Mouse (Mus musculus): Measurements from ENCODE around the gene Gm44805. TPM values are rescaled to one million over a fixed set of nuclear protein-coding genes. Genes with fewer than 3 reads are reported as not detected.

The Gm44805 gene
- total RNA-seq, 1 experiment, result not detected

DNA sequence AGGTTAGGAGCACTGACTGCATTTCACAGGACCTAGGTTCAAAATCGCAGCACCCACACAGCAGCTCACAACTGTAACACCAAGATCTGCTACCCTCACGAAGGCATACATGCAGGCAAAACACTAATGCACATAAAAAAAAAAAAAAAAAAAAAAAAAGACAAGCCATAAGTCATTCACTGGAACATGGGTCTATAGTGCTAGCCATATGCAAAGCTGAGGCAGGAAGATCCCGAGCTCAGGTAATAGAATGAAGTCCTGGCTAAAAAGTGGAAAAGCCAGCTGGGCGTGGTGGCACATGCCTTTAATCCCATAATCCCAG lies 18.6 kb upstream of the Gm44805 start:
- Histone ChIP-seq H3K27ac (ENCODE audit: insufficient read depth, low read depth, low read length, poor library complexity, severe bottlenecking) (peak overlapping the region; percentile 77; the same call in 1 of the 2 replicates), H3K4me3 (ENCODE audit: insufficient read depth in 1 of 2, low read depth in 1 of 2, low read length in 2 of 2, poor library complexity in 1 of 2, severe bottlenecking in 1 of 2) (no peak overlapping the region), H3K9ac (ENCODE audit: insufficient read depth, low read depth, low read length, poor library complexity, severe bottlenecking) (peak overlapping the region; percentile 36; the same call in 1 of the 2 replicates), H3K9me3 (ENCODE audit: control insufficient read depth, insufficient read depth, low read depth, low read length) (no peaks in the 10 kb centered on the region), H3K36me3 (ENCODE audit: control insufficient read depth, insufficient read depth, low read length, poor library complexity, severe bottlenecking) (peaks cover 41% of the 10 kb centered on the region), H3K4me1 (ENCODE audit: control insufficient read depth in 2 of 2, insufficient read depth in 2 of 2, low read length in 2 of 2, poor library complexity in 1 of 2) (peaks cover 0 to 30% of the 10 kb centered on the region in 2 experiments; a peak in 2 of 4 replicates)
- no peak for DNase-seq (ENCODE audit: low read depth, low spot score)
- in situ Hi-C loops (cut with MboI; ENCODE audit: low sequenced_read_pairs in 2 of 2, unreplicated experiment in 2 of 2), result no loop called here
- TF ChIP-seq HCFC1 (IDR thresholded peaks at IDR 0.05; ENCODE audit: borderline replicate concordance, insufficient read depth, low read length) (no peak), CHD2 (IDR thresholded peaks at IDR 0.05; ENCODE audit: low read depth, low read length) (no peak), MAFK (IDR thresholded peaks at IDR 0.05; ENCODE audit: insufficient read depth, low read depth, low read length) (no peak), ZNF384 (IDR thresholded peaks at IDR 0.05; ENCODE audit: low read depth, low read length) (no peak), ZC3H11A (IDR thresholded peaks at IDR 0.05; ENCODE audit: borderline replicate concordance, low read depth, low read length) (no peak)

DNA sequence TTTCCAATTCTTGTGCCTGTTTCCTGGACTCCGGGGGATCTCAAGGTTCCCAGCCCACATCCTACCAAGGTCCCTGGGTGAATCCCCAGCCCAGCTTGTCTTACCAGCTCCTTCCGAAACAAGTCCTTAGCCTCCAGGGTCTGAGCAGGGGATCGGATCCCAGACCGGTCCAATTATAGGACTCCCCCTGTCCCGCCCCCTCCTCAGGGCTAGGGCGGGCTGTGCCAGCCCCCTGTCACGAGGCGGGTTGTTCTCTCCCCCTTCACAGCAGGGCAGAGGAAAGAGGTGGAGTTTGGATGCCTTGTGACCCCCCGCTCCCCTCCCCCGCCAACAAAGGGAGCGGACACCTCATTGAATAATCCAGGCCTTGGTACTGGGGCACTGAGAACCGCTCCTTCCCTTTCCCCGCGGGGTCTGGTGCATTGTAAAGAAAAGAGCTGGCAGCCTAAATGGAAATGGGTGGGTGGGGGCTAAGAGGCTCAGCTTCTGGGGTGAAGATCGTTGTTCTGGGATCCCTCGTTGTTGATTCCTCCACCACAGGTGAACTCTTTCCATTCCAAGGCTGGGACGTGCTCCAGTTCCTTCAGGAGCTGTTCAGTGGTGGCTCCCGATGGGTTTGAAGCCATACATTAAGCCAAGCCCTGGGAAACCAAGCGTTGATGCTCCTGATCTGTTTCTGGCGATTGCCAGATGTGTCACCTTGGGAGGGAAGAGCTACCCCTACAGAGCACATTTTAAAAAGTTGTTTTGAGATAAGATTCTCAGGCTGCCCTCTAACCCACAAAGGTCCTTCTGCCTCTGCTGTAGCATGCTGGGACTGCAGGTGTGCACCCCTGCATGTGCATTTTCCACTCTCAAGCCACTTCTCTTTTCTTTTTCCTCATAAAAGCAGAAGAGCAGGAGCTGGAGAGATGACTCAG lies 17.9 kb upstream of the Gm44805 start, which contains the start of gene Apoe:
Apoe (minus strand) TSS at position 282 of the 920 bp plus-strand sequence.
- DNase-seq (ENCODE audit: low read depth, low spot score), result peak; percentile 75
- TF ChIP-seq MAFK (IDR thresholded peaks at IDR 0.05; ENCODE audit: insufficient read depth, low read depth, low read length) (no peak), ZC3H11A (IDR thresholded peaks at IDR 0.05; ENCODE audit: borderline replicate concordance, low read depth, low read length) (no peak), CHD2 (IDR thresholded peaks at IDR 0.05; ENCODE audit: low read depth, low read length) (no peak), ZNF384 (IDR thresholded peaks at IDR 0.05; ENCODE audit: low read depth, low read length) (no peak), HCFC1 (IDR thresholded peaks at IDR 0.05; ENCODE audit: borderline replicate concordance, insufficient read depth, low read length) (no peak)

DNA sequence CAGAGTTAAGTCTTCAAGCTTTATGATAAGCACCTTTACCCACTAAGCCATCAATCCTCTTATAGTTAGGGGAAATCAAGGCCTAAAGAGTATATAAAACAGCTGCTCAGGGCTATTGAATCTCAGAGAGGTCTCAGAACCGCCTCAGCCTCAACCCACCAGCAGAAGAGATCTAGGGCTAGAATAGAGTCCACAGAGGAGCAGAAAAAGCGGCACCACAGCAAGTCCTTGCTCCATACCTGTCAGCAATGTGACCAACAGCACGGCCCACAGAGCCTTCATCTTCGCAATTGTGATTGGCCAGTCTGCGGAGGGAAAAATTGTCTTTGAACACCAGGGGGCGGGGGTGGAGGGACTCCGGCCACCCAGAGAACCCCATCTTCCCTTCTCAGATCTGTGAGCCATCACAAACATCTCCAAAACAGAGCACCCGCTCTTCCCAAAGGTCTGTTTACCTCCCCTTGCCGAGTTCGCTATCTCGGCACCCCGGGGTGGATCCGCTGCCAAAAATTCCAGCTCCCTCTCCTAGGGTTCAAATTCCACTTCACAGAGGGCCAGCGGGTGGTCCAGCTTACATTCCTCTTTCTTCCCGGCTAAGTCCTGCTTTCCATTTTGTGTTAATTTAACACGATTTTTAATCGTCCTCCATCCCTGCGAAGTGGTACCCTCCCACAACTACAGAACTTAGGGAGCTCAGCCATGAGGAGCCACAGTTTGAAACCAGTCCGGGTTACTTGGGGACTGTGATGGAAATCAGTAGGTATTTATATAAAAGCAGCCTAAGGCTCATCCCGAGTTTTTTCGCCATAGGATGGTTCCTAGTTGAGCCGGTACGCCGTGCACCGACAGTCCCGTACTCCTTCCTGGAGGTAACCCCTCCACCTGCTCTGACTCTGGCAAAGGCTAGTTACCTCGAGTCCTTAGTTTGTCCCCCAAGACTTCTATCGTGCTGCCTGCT lies 17.0 kb upstream of the Gm44805 start:
- DNase-seq (ENCODE audit: low read depth, low spot score), result no peak
- H3K9ac ChIP-seq (ENCODE audit: insufficient read depth, low read depth, low read length, poor library complexity, severe bottlenecking), result peak overlapping the region; percentile 88
- peaks cover 0 to 40% of the 10 kb centered on the region in 2 experiments; a peak in 2 of 4 replicates for H3K4me1 ChIP-seq (ENCODE audit: control insufficient read depth in 2 of 2, insufficient read depth in 2 of 2, low read length in 2 of 2, poor library complexity in 1 of 2)
- H3K4me3 ChIP-seq (ENCODE audit: insufficient read depth in 1 of 2, low read depth in 1 of 2, low read length in 2 of 2, poor library complexity in 1 of 2, severe bottlenecking in 1 of 2), result peak overlapping the region; percentile 61 to 79
- H3K27ac ChIP-seq (ENCODE audit: insufficient read depth, low read depth, low read length, poor library complexity, severe bottlenecking), result peak overlapping the region; percentile 67
- TF ChIP-seq ZC3H11A (IDR thresholded peaks at IDR 0.05; ENCODE audit: borderline replicate concordance, low read depth, low read length) (no peak), ZNF384 (IDR thresholded peaks at IDR 0.05; ENCODE audit: low read depth, low read length) (no peak), HCFC1 (IDR thresholded peaks at IDR 0.05; ENCODE audit: borderline replicate concordance, insufficient read depth, low read length) (no peak), MAFK (IDR thresholded peaks at IDR 0.05; ENCODE audit: insufficient read depth, low read depth, low read length) (no peak), CHD2 (IDR thresholded peaks at IDR 0.05; ENCODE audit: low read depth, low read length) (no peak)
- in situ Hi-C loops (cut with MboI; ENCODE audit: low sequenced_read_pairs in 2 of 2, unreplicated experiment in 2 of 2), result no loop called here
- peaks cover 34% of the 10 kb centered on the region for H3K36me3 ChIP-seq (ENCODE audit: control insufficient read depth, insufficient read depth, low read length, poor library complexity, severe bottlenecking)
- H3K9me3 ChIP-seq (ENCODE audit: control insufficient read depth, insufficient read depth, low read depth, low read length), result no peaks in the 10 kb centered on the region

More for the DNA sequence above, 17.9 kb upstream of the Gm44805 start, which contains the start of gene Apoe:
- H3K9ac ChIP-seq (ENCODE audit: insufficient read depth, low read depth, low read length, poor library complexity, severe bottlenecking), result peak within 1 kb of the TSS; percentile 88
- H3K9me3 ChIP-seq (ENCODE audit: control insufficient read depth, insufficient read depth, low read depth, low read length), result no peaks in the 10 kb centered on the region
- peaks cover 35% of the 10 kb centered on the region for H3K36me3 ChIP-seq (ENCODE audit: control insufficient read depth, insufficient read depth, low read length, poor library complexity, severe bottlenecking)
- peak within 1 kb of the TSS; percentile 77 for H3K27ac ChIP-seq (ENCODE audit: insufficient read depth, low read depth, low read length, poor library complexity, severe bottlenecking)
- H3K4me1 ChIP-seq (ENCODE audit: control insufficient read depth in 2 of 2, insufficient read depth in 2 of 2, low read length in 2 of 2, poor library complexity in 1 of 2), result peaks cover 0 to 31% of the 10 kb centered on the region in 2 experiments; a peak in 2 of 4 replicates
- in situ Hi-C loops (cut with MboI; ENCODE audit: low sequenced_read_pairs in 2 of 2, unreplicated experiment in 2 of 2), result no loop called here
- H3K4me3 ChIP-seq (ENCODE audit: insufficient read depth in 1 of 2, low read depth in 1 of 2, low read length in 2 of 2, poor library complexity in 1 of 2, severe bottlenecking in 1 of 2), result peak within 1 kb of the TSS; percentile 61 to 79

DNA sequence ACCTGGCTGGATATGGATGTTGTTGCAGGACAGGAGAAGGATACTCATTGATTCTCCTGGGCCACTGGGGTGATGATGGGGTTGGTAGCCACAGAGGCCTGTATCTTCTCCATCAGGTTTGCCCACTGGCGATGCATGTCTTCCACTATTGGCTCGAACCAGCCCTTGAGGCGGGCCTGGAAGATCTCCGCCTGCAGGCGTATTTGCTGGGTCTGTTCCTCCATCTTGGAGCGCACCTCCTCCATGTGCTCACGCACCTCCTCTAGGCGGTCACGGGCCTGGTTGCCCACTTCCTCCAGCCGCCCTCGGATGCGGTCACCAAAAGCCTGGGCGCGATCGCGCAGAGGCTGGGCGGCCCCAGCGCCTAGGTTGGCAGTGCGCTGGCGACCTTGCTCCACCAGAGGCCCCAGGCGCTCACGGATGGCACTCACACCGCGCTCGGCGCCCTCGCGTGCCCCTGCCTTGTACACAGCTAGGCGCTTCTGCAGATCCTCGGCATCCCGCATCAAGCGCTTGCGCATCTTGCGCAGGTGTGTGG lies 15.2 kb upstream of the Gm44805 start:
- Histone ChIP-seq H3K9ac (ENCODE audit: insufficient read depth, low read depth, low read length, poor library complexity, severe bottlenecking) (peak overlapping the region; percentile 81), H3K36me3 (ENCODE audit: control insufficient read depth, insufficient read depth, low read length, poor library complexity, severe bottlenecking) (peaks cover 18% of the 10 kb centered on the region), H3K9me3 (ENCODE audit: control insufficient read depth, insufficient read depth, low read depth, low read length) (no peaks in the 10 kb centered on the region), H3K27ac (ENCODE audit: insufficient read depth, low read depth, low read length, poor library complexity, severe bottlenecking) (peak overlapping the region; percentile 18; the same call in 1 of the 2 replicates), H3K4me1 (ENCODE audit: control insufficient read depth in 2 of 2, insufficient read depth in 2 of 2, low read length in 2 of 2, poor library complexity in 1 of 2) (peaks cover 2 to 31% of the 10 kb centered on the region in 2 experiments; a peak in 2 of 4 replicates), H3K4me3 (ENCODE audit: insufficient read depth in 1 of 2, low read depth in 1 of 2, low read length in 2 of 2, poor library complexity in 1 of 2, severe bottlenecking in 1 of 2) (peak overlapping the region; percentile 61 to 79)
- in situ Hi-C loops (cut with MboI; ENCODE audit: low sequenced_read_pairs in 2 of 2, unreplicated experiment in 2 of 2), result no loop called here
- no peak for TF ChIP-seq ZNF384 (IDR thresholded peaks at IDR 0.05; ENCODE audit: low read depth, low read length)
- TF ChIP-seq ZC3H11A (IDR thresholded peaks at IDR 0.05; ENCODE audit: borderline replicate concordance, low read depth, low read length), result no peak
- TF ChIP-seq HCFC1 (IDR thresholded peaks at IDR 0.05; ENCODE audit: borderline replicate concordance, insufficient read depth, low read length), result no peak
- TF ChIP-seq MAFK (IDR thresholded peaks at IDR 0.05; ENCODE audit: insufficient read depth, low read depth, low read length), result no peak
- TF ChIP-seq CHD2 (IDR thresholded peaks at IDR 0.05; ENCODE audit: low read depth, low read length), result no peak
- DNase-seq (ENCODE audit: low read depth, low spot score), result no peak
